Mouse (Mus musculus) thymus, adult 2 months (tissue): Measurements from ENCODE around the gene Creb5. TPM values are rescaled to one million over a fixed set of nuclear protein-coding genes. Genes with fewer than 3 reads are reported as not detected.

Source experiments
- DNase-seq: peaks from one replicate; pipeline ENCODE4 v3.0.0; 2021
- H3K27ac ChIP-seq: fragments of 200-500 bp; 2 replicates; pipeline ENCODE4 v1.5.1; 2012; ENCODE audit warnings: low read length, control low read depth; ENCODE audit not compliant: control insufficient read depth, insufficient read depth
- H3K27me3 ChIP-seq: fragments of 200-500 bp; 2 replicates; pipeline ENCODE4 v1.6.1; 2012; ENCODE audit warnings: mild to moderate bottlenecking, low read length, moderate library complexity, mixed read lengths; ENCODE audit not compliant: control insufficient read depth, insufficient read depth
- H3K36me3 ChIP-seq: fragments of 200-500 bp; 2 replicates; pipeline ENCODE4 v1.6.1; 2012; ENCODE audit warnings: mild to moderate bottlenecking, low read length, moderate library complexity; ENCODE audit not compliant: control insufficient read depth, insufficient read depth
- H3K4me1 ChIP-seq: fragments of 200-500 bp; replicated peaks from 2 replicates; pipeline ENCODE4 v1.6.1; 2012; ENCODE audit warnings: low read length; ENCODE audit not compliant: control insufficient read depth, insufficient read depth
- H3K4me3 ChIP-seq: fragments of 200-500 bp; 2 replicates; pipeline ENCODE4 v1.5.1; 2012; ENCODE audit warnings: mild to moderate bottlenecking, low read length, control low read depth, moderate library complexity; ENCODE audit not compliant: control insufficient read depth, insufficient read depth
- CTCF ChIP-seq: fragments of 200-500 bp; IDR thresholded peaks from 2 replicates; pipeline ENCODE4 v1.5.1; 2012; ENCODE audit warnings: mild to moderate bottlenecking, control low read depth, low read length, moderate library complexity, borderline replicate concordance; ENCODE audit not compliant: control insufficient read depth, poor library complexity, insufficient read depth; ENCODE audit errors: extremely low read depth
- POLR2A ChIP-seq: fragments of 200-500 bp; IDR thresholded peaks from 2 replicates; pipeline ENCODE4 v1.6.1; 2012; ENCODE audit warnings: mild to moderate bottlenecking, low read length, control low read depth, moderate library complexity; ENCODE audit not compliant: control insufficient read depth, poor library complexity, insufficient read depth; ENCODE audit errors: extremely low read depth
- WGBS: fragments of 180-500 bp; shearing (Covaris S2); methylation state at CpG from one replicate; pipeline ENCODE4 v1.1.7; 2018; 5-methylcytosine and 5-hydroxymethylcytosine counted together
- polyA plus RNA-seq: library from polyadenylated mRNA; depleted of rRNA; stranded (reverse); fragments of >200 nt; gene quantifications from 2 replicates; pipeline ENCODE4 v1.2.3, GENCODE M21; 2012

Creb5 gene
- polyA plus RNA-seq, 1 experiment = 0.96 TPM

DNA sequence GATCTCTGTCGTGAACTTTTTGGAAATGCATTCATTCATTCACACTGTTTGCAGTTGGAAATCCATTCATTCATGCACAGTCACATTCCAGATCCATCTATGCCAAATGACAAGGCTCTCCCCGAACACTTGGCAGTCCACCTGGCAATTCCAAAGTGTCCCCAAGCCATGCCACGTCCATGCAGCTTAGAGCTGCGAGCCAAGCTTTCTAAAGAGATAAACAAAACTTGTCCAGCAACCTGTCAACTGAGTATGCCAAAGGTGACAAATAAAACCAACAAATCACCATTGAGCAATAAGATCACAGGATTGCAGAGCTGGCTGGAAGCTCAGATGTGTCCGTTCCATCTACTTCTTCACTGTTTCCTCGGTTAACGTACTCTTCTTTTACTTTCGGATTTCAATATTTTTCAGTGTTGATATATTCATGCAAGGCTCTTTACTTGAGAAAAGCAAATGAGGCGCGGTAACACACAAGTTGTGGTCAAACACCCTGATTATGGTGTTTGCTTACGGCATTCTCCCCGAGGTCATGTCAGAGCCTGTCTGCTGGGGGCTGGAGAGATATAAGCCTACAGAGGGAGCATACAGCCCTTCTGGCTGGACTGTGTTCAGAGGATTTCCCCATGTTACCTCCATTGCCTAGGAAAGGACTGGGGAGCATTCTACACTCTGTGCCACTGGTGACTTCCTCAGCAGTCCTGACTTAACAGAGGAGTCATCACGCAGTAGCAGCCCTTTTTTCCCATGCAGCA is 236.8 kb downstream of the Creb5 start:
- 85% methylated on average over 13 of the region's 13 CpGs for WGBS
- H3K4me1 ChIP-seq = no peaks in the 10 kb centered on the region
- no peak for TF ChIP-seq POLR2A
- no peak for TF ChIP-seq CTCF
- H3K27ac ChIP-seq = no peak overlapping the region
- H3K27me3 ChIP-seq = no peaks in the 10 kb centered on the region
- no peak overlapping the region for H3K4me3 ChIP-seq
- no peaks in the 10 kb centered on the region for H3K36me3 ChIP-seq
- no peak for DNase-seq

- Histone ChIP-seq H3K36me3 (no peaks in the 10 kb centered on the region), H3K27ac (no peak overlapping the region), H3K4me1 (no peaks in the 10 kb centered on the region), H3K27me3 (no peaks in the 10 kb centered on the region), H3K4me3 (no peak overlapping the region)
- TF ChIP-seq CTCF (no peak), POLR2A (no peak)
- 100% methylated on average over 1 of the region's 1 CpGs for WGBS
- DNase-seq = no peak
These were observed 239.4 kb downstream of the Creb5 start for GRCm38 (mm10) chr6:53526460-53526859.

DNA sequence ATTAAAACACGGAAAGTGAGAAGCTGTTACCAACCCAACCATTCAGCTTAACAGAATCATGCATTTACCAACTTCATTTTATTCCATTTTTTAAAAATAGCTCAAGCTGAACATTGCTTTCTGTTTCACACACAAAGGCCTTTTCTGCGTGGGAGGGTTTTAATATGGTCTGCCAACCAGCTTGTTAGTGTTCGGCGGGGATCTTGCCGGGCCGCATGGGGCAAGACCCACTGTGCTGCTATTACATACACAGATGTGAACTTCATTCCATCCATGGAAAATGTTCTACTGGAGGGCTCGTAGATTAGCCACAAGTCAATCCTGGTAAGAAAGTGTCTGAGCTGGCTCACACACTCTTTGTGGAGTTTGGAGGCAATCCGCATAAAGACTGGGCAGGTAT is 243.7 kb downstream of the Creb5 start:
- 92% methylated on average over 8 of the region's 8 CpGs for WGBS
- H3K4me3 ChIP-seq = no peak overlapping the region

DNA sequence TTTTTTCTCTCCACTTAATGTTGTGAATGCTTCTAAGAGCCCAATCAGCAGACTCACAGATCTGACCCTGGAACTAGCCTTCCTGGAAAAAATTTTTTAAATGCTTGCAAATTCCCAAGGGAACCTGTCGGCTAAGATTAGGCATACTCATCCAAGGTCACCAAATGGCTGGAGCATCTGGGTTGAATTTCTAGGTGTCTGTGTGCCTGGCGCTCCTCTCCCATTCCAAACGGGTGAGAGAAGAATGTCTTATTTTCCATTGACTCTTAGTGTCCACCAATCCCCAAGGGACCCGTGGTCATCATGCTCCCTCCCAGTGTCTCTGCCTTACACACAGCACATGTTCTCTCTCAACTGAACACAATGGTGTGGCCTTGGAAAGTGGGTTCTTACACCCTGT is 244.4 kb downstream of the Creb5 start:
- 96% methylated on average over 4 of the region's 4 CpGs for WGBS
- Histone ChIP-seq H3K36me3 (no peaks in the 10 kb centered on the region), H3K4me1 (no peaks in the 10 kb centered on the region), H3K4me3 (no peak overlapping the region), H3K27ac (no peak overlapping the region), H3K27me3 (no peaks in the 10 kb centered on the region)
- DNase-seq = no peak
- TF ChIP-seq POLR2A (no peak), CTCF (no peak)

More for the DNA sequence above, 243.7 kb downstream of the Creb5 start:
- H3K4me1 ChIP-seq = no peaks in the 10 kb centered on the region
- no peak for DNase-seq
- TF ChIP-seq POLR2A (no peak), CTCF (no peak)
- no peaks in the 10 kb centered on the region for H3K36me3 ChIP-seq
- no peak overlapping the region for H3K27ac ChIP-seq
- no peaks in the 10 kb centered on the region for H3K27me3 ChIP-seq

DNA sequence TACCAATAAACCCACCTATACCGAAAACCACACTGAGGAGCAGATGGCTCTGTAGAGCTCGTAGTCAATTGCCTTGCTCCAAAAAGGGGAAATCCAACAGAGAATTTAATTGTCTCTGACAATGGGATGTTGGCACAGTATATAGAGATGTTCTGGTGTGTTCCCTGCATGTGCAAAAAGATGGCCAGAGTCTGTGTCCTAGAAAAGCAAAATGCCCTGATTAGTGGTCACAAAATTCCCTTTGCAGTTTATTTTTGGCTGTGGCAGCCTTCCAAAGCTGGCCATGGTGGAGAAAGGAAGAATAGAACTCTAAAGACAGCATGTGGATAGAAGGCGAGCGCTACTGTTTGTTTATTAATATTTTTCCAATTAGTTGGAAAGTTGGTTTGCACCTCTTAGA is 250.5 kb downstream of the Creb5 start:
- DNase-seq = no peak
- H3K27me3 ChIP-seq = no peaks in the 10 kb centered on the region
- no peak overlapping the region for H3K4me3 ChIP-seq
- H3K36me3 ChIP-seq = no peaks in the 10 kb centered on the region
- WGBS = 94% methylated on average over 4 of the region's 4 CpGs
- TF ChIP-seq POLR2A = no peak
- TF ChIP-seq CTCF = no peak
- no peak overlapping the region for H3K27ac ChIP-seq
- H3K4me1 ChIP-seq = no peaks in the 10 kb centered on the region; the same call in 1 of the 2 replicates

GRCm38 (mm10) chr6:53541798-53542197 is 254.7 kb downstream of the Creb5 start:
- Histone ChIP-seq H3K4me1 (no peaks in the 10 kb centered on the region; the same call in 1 of the 2 replicates), H3K27me3 (no peaks in the 10 kb centered on the region), H3K4me3 (no peak overlapping the region), H3K27ac (no peak overlapping the region), H3K36me3 (no peaks in the 10 kb centered on the region)
- TF ChIP-seq CTCF (no peak), POLR2A (no peak)
- WGBS = 96% methylated on average over 5 of the region's 5 CpGs
- no peak for DNase-seq
